Mouse (Mus musculus) hindlimb bud, embryonic 11.5 days (tissue): Measurements from ENCODE around the gene Odf2.

ENCODE experiments used
- DNase-seq: peaks from one replicate; pipeline ENCODE4 v3.0.0-alpha.2; 2012; ENCODE audit warnings: low read depth, low spot score; ENCODE audit errors: extremely low spot score

Gene Odf2

DNA sequence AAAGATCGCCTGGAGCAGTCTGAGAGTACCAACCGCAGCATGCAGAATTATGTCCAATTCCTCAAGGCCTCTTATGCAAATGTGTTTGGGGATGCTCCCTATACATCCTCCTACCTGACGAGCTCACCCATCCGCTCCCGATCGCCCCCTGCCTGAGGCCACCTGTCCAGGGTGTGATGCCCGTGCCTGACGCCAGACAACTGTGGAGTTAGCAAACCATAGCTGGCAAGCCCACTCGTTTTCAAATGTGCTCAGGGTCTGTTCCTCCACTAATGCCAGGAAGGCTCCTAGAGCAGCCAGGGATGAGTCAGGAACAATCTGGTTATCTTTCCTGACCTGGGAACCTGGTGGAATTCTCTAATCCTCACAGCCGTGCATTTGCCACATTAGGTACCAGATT lies 41.5 kb downstream of the Odf2 start:
- DNase-seq, result no peak

DNA sequence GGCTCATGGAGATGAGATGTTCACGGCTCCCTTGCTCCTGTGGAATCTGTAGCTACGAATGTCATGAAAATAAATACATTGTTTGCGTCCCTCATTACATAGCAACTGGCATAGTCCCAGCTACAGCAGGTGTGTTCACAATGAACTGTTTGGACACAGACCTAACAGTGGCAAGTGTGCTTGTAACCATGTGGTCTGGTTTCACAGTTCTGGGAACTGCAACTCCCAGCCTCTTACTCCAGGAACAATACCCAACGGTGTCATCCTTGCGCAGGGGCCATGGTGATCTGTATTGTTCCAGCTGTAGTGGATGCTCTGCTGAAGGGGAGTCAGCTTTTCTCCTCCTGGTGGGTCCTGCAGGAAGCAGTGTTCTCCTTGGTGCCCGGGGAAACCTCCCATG lies 42.2 kb downstream of the Odf2 start:
- no peak for DNase-seq

DNA sequence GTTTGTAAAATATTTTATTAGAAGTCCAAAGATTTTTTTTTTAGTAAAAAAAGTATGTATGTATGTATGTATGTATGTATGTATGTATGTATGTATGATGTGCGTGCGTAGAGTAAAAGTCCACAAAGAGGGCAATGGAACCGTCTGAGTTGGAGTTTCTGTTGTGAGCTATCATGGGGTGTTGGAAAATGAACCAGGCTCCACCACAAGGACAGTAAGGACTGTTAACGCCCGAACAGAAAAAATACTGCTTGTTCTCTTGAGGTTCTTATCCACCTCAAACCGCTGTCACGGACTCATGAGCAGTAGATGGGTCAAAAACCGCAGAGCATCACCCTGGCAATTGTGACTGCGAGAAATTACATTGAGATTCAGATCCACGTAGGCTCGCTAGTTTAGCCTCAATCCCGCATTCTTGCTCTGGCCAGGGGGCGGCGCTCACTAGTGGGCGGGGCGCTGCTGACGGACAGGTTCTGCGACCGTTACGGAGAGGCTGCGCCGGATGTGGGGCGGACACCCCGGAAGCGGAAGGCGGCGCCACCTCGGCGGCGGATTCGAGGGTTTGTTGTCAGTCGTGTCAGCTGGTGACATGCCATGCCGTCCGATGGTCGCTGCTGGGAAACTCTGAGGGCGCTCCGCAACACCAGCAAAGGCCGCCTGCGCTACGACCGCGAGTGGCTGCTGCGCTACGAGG lies 46.0 kb downstream of the Odf2 start, which contains the start of gene Gle1:
Gene Gle1 (plus strand): TSS at position 521 of the 694 bp plus-strand sequence.
- peak; percentile 74 for DNase-seq

DNA sequence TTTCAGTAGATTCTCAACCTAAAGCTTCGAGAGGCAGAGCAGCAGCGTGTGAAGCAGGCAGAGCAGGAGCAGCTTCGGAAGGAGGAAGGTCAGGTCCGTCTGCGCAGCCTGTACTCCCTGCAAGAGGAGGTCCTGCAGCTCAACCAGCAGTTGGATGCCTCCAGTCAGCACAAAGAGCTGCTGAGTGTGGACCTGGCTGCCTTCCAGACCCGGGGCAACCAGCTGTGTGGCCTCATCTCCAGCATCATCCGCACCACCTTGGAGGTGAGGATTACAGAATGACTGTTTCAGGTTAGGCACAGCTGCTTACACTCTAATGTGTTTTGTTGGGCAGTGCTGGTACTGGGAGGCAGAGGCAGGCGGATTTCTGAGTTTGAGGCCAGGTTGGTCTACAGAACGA lies 51.1 kb downstream of the Odf2 start:
- DNase-seq, result no peak

DNA sequence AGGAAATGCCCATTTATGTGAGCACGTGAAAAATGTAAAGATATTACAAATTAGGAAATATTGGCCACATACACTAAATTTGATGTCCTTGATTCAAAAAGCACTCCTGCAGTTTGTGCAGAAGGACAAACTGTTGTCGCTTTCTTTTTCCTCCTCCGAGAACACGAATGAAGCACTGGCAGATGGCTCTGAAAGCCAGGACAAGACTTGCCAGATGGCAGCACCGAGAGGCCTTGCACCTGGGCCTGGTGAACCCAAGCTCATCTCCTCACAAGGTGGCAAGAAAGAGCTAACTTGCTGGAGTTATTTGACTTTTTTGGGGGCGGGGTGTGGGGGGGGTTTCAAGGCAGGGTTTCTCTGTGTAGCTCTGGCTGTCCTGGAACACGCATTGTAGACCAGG lies 51.8 kb downstream of the Odf2 start:
- DNase-seq, result no peak

GRCm38 (mm10) chr2:29944723-29945122 lies 55.7 kb downstream of the Odf2 start:
- no peak for DNase-seq

GRCm38 (mm10) chr2:29948896-29949295 lies 59.9 kb downstream of the Odf2 start:
- DNase-seq, result no peak

DNA sequence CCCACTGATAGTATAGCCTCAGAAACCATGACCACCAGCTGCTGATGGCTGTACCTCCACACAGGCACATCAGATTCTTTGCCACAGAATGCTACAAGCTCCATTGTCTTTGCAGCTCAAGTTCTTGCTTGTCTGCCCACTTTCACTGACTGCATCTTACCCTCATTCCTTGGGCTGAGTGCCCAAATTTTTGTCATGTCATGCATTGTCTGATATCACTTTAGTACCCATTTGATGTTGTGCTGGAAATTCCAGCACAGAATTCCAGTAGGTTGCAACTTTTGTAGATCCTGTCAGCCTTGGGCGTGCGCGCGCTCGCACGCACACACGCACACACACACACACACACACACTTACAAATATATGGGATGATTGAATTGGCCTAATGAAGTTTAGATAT lies 72.2 kb downstream of the Odf2 start:
- no peak for DNase-seq

- DNase-seq, result no peak
These were observed 75.6 kb downstream of the Odf2 start for GRCm38 (mm10) chr2:29964354-29965249.

- DNase-seq, result peak; percentile 57
These were observed 76.3 kb downstream of the Odf2 start, which contains the start of gene Sptan1 for GRCm38 (mm10) chr2:29965250-29965843. Sptan1 (plus strand) TSS chr2:29965560.

DNA sequence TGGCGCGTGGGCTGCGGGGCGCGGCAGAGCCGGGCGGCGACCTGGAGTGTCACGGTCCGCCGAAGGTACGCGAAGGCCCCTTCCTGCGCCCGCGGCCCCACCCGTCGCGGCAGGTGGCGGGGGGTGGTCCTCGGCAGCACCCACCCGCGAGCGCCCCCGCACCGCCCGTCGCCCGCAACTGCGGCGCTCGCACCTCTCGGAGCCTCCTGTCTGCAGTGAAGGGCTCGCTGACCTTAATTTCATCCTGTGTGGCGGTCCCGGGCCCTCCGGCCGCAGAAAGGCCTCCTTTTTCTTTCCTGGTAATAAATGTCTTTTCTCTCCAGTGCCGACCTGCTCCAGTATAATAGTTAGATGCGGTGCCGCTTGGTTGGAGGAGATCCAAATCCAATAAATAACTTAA lies 76.9 kb downstream of the Odf2 start:
- DNase-seq, result no peak

DNA sequence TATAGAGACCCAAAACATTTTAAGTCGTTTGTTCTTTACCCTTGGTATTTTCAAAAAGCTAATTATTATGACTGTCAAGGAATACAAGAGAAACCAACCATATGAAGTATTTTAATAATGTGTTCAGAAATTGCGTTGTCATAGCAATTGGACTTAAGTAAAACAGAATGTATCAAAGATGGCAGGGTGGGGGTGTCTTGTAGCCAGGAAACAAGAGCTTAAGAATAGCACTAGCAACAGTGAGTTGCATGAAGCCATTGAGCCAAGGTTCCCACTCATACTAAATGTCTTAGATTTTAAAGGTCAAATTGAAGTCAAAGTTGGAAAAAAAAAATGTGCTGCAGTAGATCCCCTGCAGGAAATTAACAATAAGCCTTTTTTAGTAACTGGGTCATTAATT lies 77.8 kb downstream of the Odf2 start:
- no peak for DNase-seq

DNA sequence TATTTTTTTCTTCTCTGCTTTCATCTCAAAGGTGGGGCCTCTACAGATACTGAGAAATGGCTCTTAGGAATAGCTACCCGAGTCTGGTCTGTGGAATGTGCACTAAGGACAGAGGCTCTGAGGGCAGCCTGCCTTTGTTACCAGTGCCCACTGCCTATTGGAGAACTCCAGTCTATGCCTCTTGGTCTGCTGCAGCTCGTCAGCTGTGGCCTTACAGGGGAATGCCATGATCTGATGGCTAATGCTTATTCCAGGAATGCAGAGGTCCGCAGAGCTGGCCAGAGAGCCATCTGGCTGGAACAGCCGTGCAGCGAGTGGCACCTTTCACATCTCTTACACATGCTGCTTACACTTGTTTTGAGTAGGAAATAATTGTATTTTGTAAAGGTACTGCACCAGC lies 78.7 kb downstream of the Odf2 start:
- DNase-seq, result no peak

DNA sequence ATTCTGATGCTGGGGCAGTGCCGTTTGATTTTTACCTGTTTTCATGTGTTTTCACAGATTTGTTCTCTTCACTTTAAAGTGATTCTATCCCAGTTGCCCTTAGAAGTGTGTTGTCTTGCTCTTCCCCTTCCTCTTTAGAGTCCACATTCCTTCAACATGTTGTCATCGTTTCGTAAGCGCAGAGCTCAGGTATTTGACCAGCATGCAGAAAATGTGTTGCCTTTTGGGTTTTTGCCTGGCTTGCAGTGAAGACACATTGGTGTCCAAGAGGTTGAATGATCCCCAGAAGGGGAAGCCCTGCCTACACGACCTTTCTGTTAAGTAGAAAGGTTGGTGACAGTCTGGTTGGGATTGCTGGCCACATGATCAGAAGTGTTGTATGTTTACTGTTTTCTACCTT lies 79.6 kb downstream of the Odf2 start:
- no peak for DNase-seq

- no peak for DNase-seq
These were observed 83.0 kb downstream of the Odf2 start for GRCm38 (mm10) chr2:29971838-29972635.

- no peak for DNase-seq
These were observed 84.5 kb downstream of the Odf2 start for GRCm38 (mm10) chr2:29973525-29973924.

GRCm38 (mm10) chr2:29977307-29977706 lies 88.3 kb downstream of the Odf2 start:
- no peak for DNase-seq

DNA sequence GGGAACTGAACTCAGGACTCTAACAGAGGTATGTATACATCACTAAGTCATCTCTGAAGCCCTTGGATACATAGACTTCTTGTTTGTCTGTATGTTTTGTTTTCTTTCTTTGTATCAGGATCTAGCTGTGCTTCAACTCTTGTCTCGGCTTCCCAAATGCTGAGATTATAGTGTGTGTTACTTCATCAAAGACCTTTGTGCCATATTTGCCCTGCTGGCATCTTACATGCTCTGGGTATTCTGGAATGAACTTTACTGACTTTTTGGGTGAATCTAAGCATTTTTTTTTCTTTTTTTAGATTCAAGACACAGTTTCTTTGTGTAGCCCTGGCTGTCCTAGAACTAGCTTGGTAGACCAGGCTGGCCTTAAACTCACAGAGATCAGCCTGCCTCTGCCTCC lies 91.6 kb downstream of the Odf2 start:
- DNase-seq, result no peak
